Mouse (Mus musculus) mouse trophoblast stem cell (cell line): ENCODE measurements around the gene Wdr38.

ENCODE experiments used
- in situ Hi-C, 2 experiments: fragments of 300-500 bp; cut with MseI, MboI; formaldehyde crosslinking; loops; 2 replicates in 1 of 2; 3 replicates in 1 of 2; pipeline ENCODE4 v1.15.1; 2025

Gene Wdr38

DNA sequence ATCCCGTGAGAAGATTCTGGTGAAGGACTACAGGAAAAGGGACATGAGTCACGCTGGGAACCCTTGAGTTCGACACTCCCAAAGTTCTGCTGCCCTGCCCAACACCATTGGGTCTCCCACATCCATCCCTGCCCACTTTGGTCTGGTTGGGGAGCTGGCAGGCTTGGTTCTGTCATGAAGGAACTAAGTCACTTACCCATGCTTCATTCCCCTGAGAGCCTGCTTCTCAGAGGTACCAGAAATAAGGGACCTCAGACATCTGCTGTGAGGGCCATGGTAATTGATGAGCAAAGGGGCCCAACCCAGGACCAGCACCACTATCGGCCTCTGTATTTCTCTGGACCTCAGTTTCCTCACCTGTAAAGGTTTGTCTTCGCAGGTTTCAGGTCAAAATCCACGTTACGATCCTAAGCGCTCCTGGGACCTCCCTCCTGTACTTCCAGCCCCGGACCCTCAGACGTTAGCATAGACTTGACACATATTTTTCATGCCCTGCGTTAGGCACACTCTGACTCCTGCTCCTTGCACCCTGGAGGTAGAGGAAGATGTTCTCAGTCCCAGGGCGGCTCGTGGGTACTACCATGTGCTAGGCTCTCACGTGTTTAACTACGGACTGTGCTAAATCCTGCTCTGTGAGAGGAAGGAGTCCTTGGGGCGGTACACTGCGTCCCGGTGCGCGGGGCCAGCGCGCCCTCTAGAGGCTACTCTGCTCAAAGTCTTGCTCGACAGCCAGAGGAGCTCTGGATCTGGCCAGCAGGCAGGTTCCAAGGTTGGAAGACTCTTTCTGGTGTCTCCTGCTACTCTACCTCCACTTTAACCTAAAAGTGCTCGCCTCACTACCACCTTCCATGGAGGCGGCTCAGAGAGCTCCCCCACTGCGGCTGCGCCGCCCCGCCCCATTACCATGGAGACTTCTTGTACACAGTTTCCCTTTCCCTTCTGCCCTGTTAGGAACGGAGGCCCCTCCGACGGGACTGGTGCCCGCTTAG is at the start of gene Wdr38:
Gene Wdr38 (plus strand): TSS at position 91 of the 989 bp plus-strand sequence.
- in situ Hi-C loops = loop anchor here (5.0 kb wide), 1 partner anchor 70 kb away; the partner anchor contains the start of gene Nr6a1 (in 2 of the 2)

GRCm38 (mm10) chr2:38947566-38947965 is 49.7 kb upstream of the Wdr38 start:
- in situ Hi-C loops = no loop called here

DNA sequence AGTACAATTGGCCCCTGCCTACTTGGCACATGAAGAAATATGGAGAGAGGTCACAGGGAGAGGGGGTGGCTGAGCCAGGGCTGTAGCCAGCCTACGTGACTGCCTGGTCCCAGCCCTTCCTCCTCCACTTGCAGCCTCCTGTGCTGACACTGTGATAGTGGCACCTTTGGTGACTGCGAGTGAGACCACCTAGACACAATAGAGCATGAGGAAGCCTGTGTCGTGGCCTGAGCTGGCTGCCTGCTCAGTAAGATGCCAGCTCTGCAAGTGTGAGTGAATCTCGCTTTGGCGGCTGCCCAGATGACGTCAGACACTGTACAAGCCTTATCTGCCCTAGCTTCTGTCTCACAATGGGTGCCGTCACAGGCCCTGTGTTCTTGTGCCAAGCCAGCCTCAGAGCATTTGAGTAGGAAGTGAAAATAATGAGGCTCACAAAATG is 47.0 kb upstream of the Wdr38 start:
- in situ Hi-C loops = no loop called here

- in situ Hi-C loops = no loop called here
Measured at GRCm38 (mm10) chr2:38953152-38953883, 44.0 kb upstream of the Wdr38 start.

DNA sequence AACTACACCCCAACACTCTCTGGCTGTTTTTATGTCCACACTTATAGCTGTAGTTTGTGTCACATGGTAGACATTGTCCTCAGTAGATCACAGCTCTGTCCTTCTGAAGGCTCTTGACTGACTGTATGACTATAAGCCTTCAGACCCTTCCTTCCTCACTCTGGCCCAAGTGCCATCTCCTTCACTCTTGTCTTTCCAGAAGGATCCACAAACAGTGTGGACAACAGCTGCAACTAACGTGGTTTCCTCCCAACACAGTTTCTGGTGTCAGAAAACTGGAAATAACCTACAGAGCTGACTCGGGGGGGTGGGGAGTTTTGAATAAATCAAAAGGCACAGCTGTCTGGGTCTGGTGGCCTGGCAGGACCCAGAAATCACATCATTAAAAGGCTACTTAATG is 41.2 kb upstream of the Wdr38 start:
- in situ Hi-C loops = no loop called here

DNA sequence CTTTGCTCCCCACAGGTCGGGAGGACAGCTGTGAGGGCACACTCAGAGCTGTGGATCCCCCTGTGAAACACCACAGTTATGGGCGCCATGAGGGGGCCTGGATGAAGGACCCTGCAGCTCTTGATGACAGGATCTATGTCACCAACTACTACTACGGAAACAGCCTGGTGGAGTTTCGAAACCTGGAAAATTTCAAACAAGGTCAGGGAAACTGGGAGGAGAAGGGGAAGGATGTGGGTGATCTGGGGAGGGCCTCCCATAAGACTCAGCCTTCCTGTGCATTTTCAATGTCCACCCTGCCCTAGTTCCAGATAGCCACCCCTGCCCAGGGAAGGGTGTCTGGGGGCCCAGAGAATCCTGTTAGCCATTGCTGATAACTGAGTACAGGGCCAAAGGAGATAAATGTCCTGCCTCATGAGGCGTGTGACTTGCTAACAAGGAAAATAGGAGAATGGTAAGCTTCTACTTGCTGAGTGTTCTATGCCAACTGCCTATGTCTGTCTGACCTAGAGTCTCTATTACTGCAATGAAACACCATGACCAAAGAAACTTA is 39.5 kb upstream of the Wdr38 start:
- in situ Hi-C loops = no loop called here

GRCm38 (mm10) chr2:38964198-38964597 is 33.1 kb upstream of the Wdr38 start:
- in situ Hi-C loops = no loop called here

DNA sequence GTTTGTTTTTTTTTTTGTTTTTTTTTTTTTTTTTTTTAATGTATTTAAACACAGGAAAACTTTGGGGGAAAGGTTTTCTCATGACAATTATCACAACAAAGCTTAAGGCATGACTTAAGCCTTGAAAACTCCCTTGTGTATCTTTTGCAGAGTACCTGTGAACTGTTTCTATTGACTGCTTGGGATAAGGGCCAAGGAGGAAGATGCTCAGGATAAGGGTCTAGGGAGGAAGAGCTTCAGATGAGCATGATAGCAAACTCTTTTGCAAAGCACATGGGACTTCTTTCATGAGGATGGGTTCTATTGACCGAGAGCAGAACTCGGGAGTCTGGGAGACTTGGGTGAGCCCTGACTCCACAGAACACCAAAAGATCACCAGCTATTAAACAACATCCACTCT is 27.6 kb upstream of the Wdr38 start:
- in situ Hi-C loops = no loop called here

GRCm38 (mm10) chr2:38970057-38970456 is 27.2 kb upstream of the Wdr38 start:
- in situ Hi-C loops = no loop called here

- in situ Hi-C loops = no loop called here
Measured at GRCm38 (mm10) chr2:38973223-38973622, 24.1 kb upstream of the Wdr38 start.

DNA sequence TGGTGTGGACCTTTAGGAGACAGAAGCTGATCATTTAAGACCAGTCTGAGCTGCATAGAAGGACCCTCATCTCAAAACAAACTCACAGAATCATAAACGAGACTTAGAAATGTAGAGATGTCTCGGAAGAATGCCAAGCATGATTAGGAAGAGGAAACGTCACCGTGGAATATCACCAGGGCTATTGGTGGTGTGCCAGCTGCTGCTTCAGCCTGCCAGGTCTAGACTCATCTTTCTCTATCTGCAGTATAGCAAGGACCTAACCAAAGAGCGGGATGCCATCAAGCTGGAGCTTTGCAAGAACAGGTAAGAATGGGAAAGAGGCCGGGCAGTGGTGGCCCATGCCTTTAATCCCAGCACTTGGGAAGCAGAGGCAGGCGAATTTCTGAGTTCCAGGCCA is 23.6 kb upstream of the Wdr38 start:
- in situ Hi-C loops = no loop called here

GRCm38 (mm10) chr2:38974171-38974570 is 23.1 kb upstream of the Wdr38 start:
- in situ Hi-C loops = no loop called here

DNA sequence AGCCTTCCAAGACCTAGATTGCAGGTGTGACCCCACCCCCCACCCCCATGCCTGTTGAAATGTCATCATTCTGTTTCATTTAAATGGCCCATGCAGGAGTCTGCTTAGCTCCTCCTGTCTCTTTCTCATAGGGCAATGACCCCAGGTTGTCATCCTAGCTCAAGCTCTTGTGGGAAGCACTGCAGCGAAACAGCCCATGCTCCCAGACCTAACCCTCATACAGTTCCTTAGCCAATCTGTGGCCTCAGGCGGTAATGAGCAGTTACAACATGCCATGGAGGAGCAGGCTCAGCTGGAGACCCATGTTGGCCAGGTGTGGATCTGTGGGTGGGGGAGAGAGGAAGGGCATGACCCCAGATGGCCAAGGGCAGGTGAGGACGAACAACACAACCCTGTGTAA is 22.1 kb upstream of the Wdr38 start:
- in situ Hi-C loops = no loop called here

GRCm38 (mm10) chr2:38975941-38976805 is 21.1 kb upstream of the Wdr38 start:
- in situ Hi-C loops = no loop called here

GRCm38 (mm10) chr2:38977837-38978236 is 19.4 kb upstream of the Wdr38 start:
- in situ Hi-C loops = no loop called here

DNA sequence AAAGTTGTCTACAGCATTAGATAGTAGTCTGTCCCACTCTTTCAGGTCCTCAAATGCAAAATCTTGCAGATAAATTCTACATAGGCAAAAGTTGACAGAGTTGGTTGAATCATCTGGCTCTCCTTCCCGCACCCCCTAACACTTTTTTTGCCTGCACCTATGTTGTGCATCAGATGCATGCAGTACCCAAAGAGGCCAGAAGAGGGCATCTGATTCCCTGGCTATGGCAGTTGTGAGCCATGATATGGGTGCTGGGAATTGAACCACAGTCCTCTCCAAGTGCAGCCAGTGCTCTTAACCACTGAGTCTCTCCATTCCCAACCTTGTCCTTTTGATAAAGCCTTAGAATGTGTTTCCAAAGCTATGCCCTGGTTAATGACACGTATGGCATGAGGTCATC is 13.8 kb upstream of the Wdr38 start:
- in situ Hi-C loops = no loop called here

DNA sequence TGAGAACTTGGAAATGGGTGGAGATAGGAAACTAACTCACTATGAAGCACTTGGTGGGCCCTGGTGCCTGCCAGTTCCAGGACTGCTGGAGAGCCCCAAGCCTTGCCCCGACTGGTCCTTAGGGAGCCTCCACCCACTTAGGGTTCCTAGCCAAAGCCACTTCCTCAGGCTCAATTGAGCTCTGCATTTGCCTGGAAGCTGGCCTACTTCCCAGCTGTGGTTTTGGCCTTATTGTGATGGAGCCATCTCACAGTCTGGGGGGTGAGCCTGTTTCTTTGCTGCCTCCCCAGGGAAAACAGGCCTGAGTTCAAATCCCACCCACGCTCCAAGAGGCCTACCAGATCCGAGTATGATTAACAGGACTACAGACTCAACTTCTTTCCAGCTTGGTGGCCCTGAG is 10.7 kb upstream of the Wdr38 start:
- in situ Hi-C loops = no loop called here

GRCm38 (mm10) chr2:38987371-38987770 is 9.9 kb upstream of the Wdr38 start:
- in situ Hi-C loops = no loop called here

GRCm38 (mm10) chr2:38987803-38988510 is 9.3 kb upstream of the Wdr38 start:
- in situ Hi-C loops = no loop called here

- in situ Hi-C loops = no loop called here
Measured at GRCm38 (mm10) chr2:38988929-38989328, 8.3 kb upstream of the Wdr38 start.

DNA sequence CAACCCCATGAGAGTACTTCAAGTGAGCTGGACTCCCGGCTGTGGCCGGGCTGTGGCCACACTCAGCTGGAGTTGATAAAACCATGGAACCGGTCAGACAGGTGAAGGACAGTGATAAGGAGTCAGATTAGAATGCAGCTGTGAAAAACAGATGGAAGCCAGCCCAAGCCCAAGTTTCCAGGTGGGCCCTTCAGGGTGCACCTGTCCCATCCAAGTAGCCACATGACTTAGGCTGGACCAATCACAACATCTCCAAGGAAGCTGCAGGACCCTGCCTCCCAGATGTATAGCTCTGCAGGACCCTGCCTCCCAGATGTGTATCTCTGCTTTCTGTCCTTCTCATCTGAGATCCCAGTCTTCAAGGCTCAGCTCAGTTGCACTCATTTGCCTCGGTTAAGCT is 5.3 kb upstream of the Wdr38 start:
- in situ Hi-C loops = no loop called here
